Mouse (Mus musculus) activated CD4-positive, CD25-positive, alpha-beta regulatory T cell, adult 9 weeks (primary cell): ENCODE results near the gene Wdr11. TPM values are rescaled to one million over a fixed set of nuclear protein-coding genes. Genes with fewer than 3 reads are reported as not detected.

Source experiments
- polyA plus RNA-seq: library from polyadenylated mRNA; unstranded; fragments of 100-300 nt; shearing (Covaris generic); gene quantifications from one replicate; pipeline ENCODE4 v1.2.1, GENCODE M21; 2017

The Wdr11 gene
- polyA plus RNA-seq: 43.8 TPM

GRCm38 (mm10) chr7:129591371-129592131, at the start of gene Wdr11:
Gene Wdr11 (plus strand): TSS chr7:129591863.

